Mouse (Mus musculus) thymus, adult 2 months (tissue): ENCODE data around the gene Cypt1. TPM values are rescaled to one million over a fixed set of nuclear protein-coding genes. Genes with fewer than 3 reads are reported as not detected.

ENCODE experiments used
- DNase-seq: peaks from one replicate; pipeline ENCODE4 v3.0.0; 2021
- H3K27ac ChIP-seq: fragments of 200-500 bp; 2 replicates; pipeline ENCODE4 v1.5.1; 2012; ENCODE audit warnings: low read length, control low read depth; ENCODE audit not compliant: control insufficient read depth, insufficient read depth
- H3K27me3 ChIP-seq: fragments of 200-500 bp; 2 replicates; pipeline ENCODE4 v1.6.1; 2012; ENCODE audit warnings: mild to moderate bottlenecking, low read length, moderate library complexity, mixed read lengths; ENCODE audit not compliant: control insufficient read depth, insufficient read depth
- H3K36me3 ChIP-seq: fragments of 200-500 bp; 2 replicates; pipeline ENCODE4 v1.6.1; 2012; ENCODE audit warnings: mild to moderate bottlenecking, low read length, moderate library complexity; ENCODE audit not compliant: control insufficient read depth, insufficient read depth
- H3K4me1 ChIP-seq: fragments of 200-500 bp; replicated peaks from 2 replicates; pipeline ENCODE4 v1.6.1; 2012; ENCODE audit warnings: low read length; ENCODE audit not compliant: control insufficient read depth, insufficient read depth
- H3K4me3 ChIP-seq: fragments of 200-500 bp; 2 replicates; pipeline ENCODE4 v1.5.1; 2012; ENCODE audit warnings: mild to moderate bottlenecking, low read length, control low read depth, moderate library complexity; ENCODE audit not compliant: control insufficient read depth, insufficient read depth
- CTCF ChIP-seq: fragments of 200-500 bp; IDR thresholded peaks from 2 replicates; pipeline ENCODE4 v1.5.1; 2012; ENCODE audit warnings: mild to moderate bottlenecking, control low read depth, low read length, moderate library complexity, borderline replicate concordance; ENCODE audit not compliant: control insufficient read depth, poor library complexity, insufficient read depth; ENCODE audit errors: extremely low read depth
- POLR2A ChIP-seq: fragments of 200-500 bp; IDR thresholded peaks from 2 replicates; pipeline ENCODE4 v1.6.1; 2012; ENCODE audit warnings: mild to moderate bottlenecking, low read length, control low read depth, moderate library complexity; ENCODE audit not compliant: control insufficient read depth, poor library complexity, insufficient read depth; ENCODE audit errors: extremely low read depth
- WGBS: fragments of 180-500 bp; shearing (Covaris S2); methylation state at CpG from one replicate; pipeline ENCODE4 v1.1.7; 2018; 5-methylcytosine and 5-hydroxymethylcytosine counted together
- polyA plus RNA-seq: library from polyadenylated mRNA; depleted of rRNA; stranded (reverse); fragments of >200 nt; gene quantifications from 2 replicates; pipeline ENCODE4 v1.2.3, GENCODE M21; 2012; rRNA removed

Cypt1 gene
- polyA plus RNA-seq = not detected in 2 replicates

GRCm38 (mm10) chrX:16522569-16522968 lies at the start of gene Cypt1:
TSS of gene Cypt1 (plus strand) at chrX:16522869.
- no peaks in the 10 kb centered on the region for H3K27me3 ChIP-seq
- H3K27ac ChIP-seq = no peak within 1 kb of the TSS
- H3K4me3 ChIP-seq = no peak within 1 kb of the TSS
- TF ChIP-seq CTCF = no peak
- no peak for TF ChIP-seq POLR2A
- WGBS = 94% methylated on average over 3 of the region's 3 CpGs
- no peaks in the 10 kb centered on the region for H3K36me3 ChIP-seq
- no peak for DNase-seq
- H3K4me1 ChIP-seq = no peaks in the 10 kb centered on the region

- Histone ChIP-seq H3K36me3 (no peaks in the 10 kb centered on the region), H3K27me3 (no peaks in the 10 kb centered on the region), H3K4me1 (no peaks in the 10 kb centered on the region), H3K27ac (no peak overlapping the region), H3K4me3 (no peak overlapping the region)
- no peak for TF ChIP-seq CTCF
- TF ChIP-seq POLR2A = no peak
- no peak for DNase-seq
These were observed 24.1 kb downstream of the Cypt1 start for GRCm38 (mm10) chrX:16546806-16547205.

GRCm38 (mm10) chrX:16557061-16557460 lies 34.4 kb downstream of the Cypt1 start:
- Histone ChIP-seq H3K4me3 (no peak overlapping the region), H3K27ac (no peak overlapping the region), H3K36me3 (no peaks in the 10 kb centered on the region), H3K4me1 (no peaks in the 10 kb centered on the region), H3K27me3 (no peaks in the 10 kb centered on the region)
- no peak for DNase-seq
- TF ChIP-seq CTCF (no peak), POLR2A (no peak)
- 79% methylated on average over 1 of the region's 1 CpGs for WGBS

GRCm38 (mm10) chrX:16558501-16558900 lies 35.8 kb downstream of the Cypt1 start:
- Histone ChIP-seq H3K27me3 (no peaks in the 10 kb centered on the region), H3K36me3 (no peaks in the 10 kb centered on the region), H3K4me1 (no peaks in the 10 kb centered on the region), H3K4me3 (no peak overlapping the region), H3K27ac (no peak overlapping the region)
- TF ChIP-seq POLR2A (no peak), CTCF (no peak)
- DNase-seq = no peak

Other genes starting within 250 kb of the Cypt1 start
- gene Maoa, start 96.8 kb downstream of the Cypt1 start, polyA plus RNA-seq = 0.93 and 0.97 TPM in 2 replicates